Mouse (Mus musculus) small intestine, adult 2 months (tissue): ENCODE measurements around the gene H2-Oa. TPM values are rescaled to one million over a fixed set of nuclear protein-coding genes. Genes with fewer than 3 reads are reported as not detected.
"Not testable (repeated sequence)": the region's sequence is repeated elsewhere in the genome, so short reads cannot be mapped to it uniquely, and the experiment has no call there.

Experiments used
- H3K27ac ChIP-seq: fragments of 200-500 bp; 2 replicates; pipeline ENCODE4 v1.5.1; 2012; ENCODE audit warnings: low read depth, low read length, control low read depth, inconsistent platforms; ENCODE audit not compliant: insufficient read depth
- H3K27me3 ChIP-seq: fragments of 200-500 bp; 2 replicates; pipeline ENCODE4 v1.6.1; 2012; ENCODE audit warnings: mild to moderate bottlenecking, moderate library complexity, low read length, inconsistent platforms; ENCODE audit not compliant: control insufficient read depth, insufficient read depth
- H3K36me3 ChIP-seq: fragments of 200-500 bp; 2 replicates; pipeline ENCODE4 v1.6.1; 2012; ENCODE audit warnings: mild to moderate bottlenecking, low read length, control low read depth, inconsistent platforms; ENCODE audit not compliant: control insufficient read depth, insufficient read depth
- H3K4me1 ChIP-seq: fragments of 200-500 bp; 2 replicates; pipeline ENCODE4 v1.6.1; 2012; ENCODE audit warnings: low read length, inconsistent platforms, mixed read lengths; ENCODE audit not compliant: control insufficient read depth, insufficient read depth, insufficient read length
- H3K4me3 ChIP-seq: fragments of 200-500 bp; 2 replicates; pipeline ENCODE4 v1.5.1; 2012; ENCODE audit warnings: low read depth, mild to moderate bottlenecking, control low read depth, inconsistent platforms, low read length, moderate library complexity
- CTCF ChIP-seq: fragments of 200-500 bp; IDR thresholded peaks from 2 replicates; pipeline ENCODE4 v1.5.1; 2012; ENCODE audit warnings: low read depth, mild to moderate bottlenecking, control low read depth, inconsistent platforms, low read length, moderate library complexity, mixed read lengths; ENCODE audit not compliant: insufficient replicate concordance, insufficient read length; ENCODE audit errors: extremely low read depth
- POLR2A ChIP-seq: fragments of 200-500 bp; IDR thresholded peaks from 2 replicates; pipeline ENCODE4 v1.6.1; 2012; ENCODE audit warnings: low read depth, mild to moderate bottlenecking, control low read depth, inconsistent platforms, low read length, moderate library complexity
- WGBS: fragments of 180-500 bp; shearing (Covaris S2); methylation state at CpG from one replicate; pipeline ENCODE4 v1.1.7; 2018; 5-methylcytosine and 5-hydroxymethylcytosine counted together
- polyA plus RNA-seq: library from polyadenylated mRNA; depleted of rRNA; stranded (reverse); fragments of >200 nt; gene quantifications from 2 replicates; pipeline ENCODE4 v1.2.3, GENCODE M21; 2012; rRNA removed

H2-Oa gene
- polyA plus RNA-seq, 1 experiment = 16.6 TPM

- no peak for TF ChIP-seq CTCF
- TF ChIP-seq POLR2A = no peak
- 50% methylated on average over 7 of the region's 7 CpGs for WGBS
- Histone ChIP-seq H3K36me3 (no peaks in the 10 kb centered on the region), H3K27ac (peak within 1 kb of the TSS; percentile 72), H3K4me3 (no peak within 1 kb of the TSS), H3K27me3 (no peaks in the 10 kb centered on the region), H3K4me1 (no peaks in the 10 kb centered on the region; the same call in 1 of the 2 replicates)
Observed at GRCm38 (mm10) chr17:34143033-34143432, 50.9 kb downstream of the H2-Oa start, which contains the start of gene H2-DMb2. TSS of gene H2-DMb2 (plus strand) at chr17:34143307.

- no peaks in the 10 kb centered on the region for H3K27me3 ChIP-seq
- TF ChIP-seq CTCF = no peak
- no peak overlapping the region for H3K27ac ChIP-seq
- no peak overlapping the region for H3K4me3 ChIP-seq
- no peaks in the 10 kb centered on the region; the same call in 1 of the 2 replicates for H3K4me1 ChIP-seq
- WGBS = 50% methylated on average over 5 of the region's 5 CpGs
- H3K36me3 ChIP-seq = no peaks in the 10 kb centered on the region
Observed at GRCm38 (mm10) chr17:34143461-34143860, 51.3 kb downstream of the H2-Oa start.

GRCm38 (mm10) chr17:34144221-34144620 lies 52.1 kb downstream of the H2-Oa start:
- not testable (repeated sequence) for H3K27me3 ChIP-seq, H3K27ac ChIP-seq, H3K36me3 ChIP-seq, H3K4me1 ChIP-seq, H3K4me3 ChIP-seq
- WGBS = 85% methylated on average over 4 of the region's 4 CpGs

Other genes starting within 250 kb of the H2-Oa start
- 14.9 and 22.1 TPM in 2 replicates for gene Cd320, start 249.2 kb upstream of the H2-Oa start, polyA plus RNA-seq
- not detected in 2 replicates for gene Gm7029, start 218.5 kb upstream of the H2-Oa start, polyA plus RNA-seq
- 3.9 and 7.5 TPM in 2 replicates for gene Kifc1, start 201.7 kb upstream of the H2-Oa start, polyA plus RNA-seq
- gene Platr17, start 187.2 kb upstream of the H2-Oa start, polyA plus RNA-seq = not detected in 2 replicates
- gene Daxx, start 182.9 kb upstream of the H2-Oa start, polyA plus RNA-seq = 20.7 and 48.6 TPM in 2 replicates
- 151 and 367 TPM in 2 replicates for gene Tapbp, start 176.4 kb upstream of the H2-Oa start, polyA plus RNA-seq
- 64.1 and 134 TPM in 2 replicates for gene Zbtb22, start 176.4 kb upstream of the H2-Oa start, polyA plus RNA-seq
- 45.3 and 60.7 TPM in 2 replicates for gene Rgl2, start 162.8 kb upstream of the H2-Oa start, polyA plus RNA-seq
- 9.3 and 19.4 TPM in 2 replicates for gene Pfdn6, start 152.0 kb upstream of the H2-Oa start, polyA plus RNA-seq
- 10.0 and 12.4 TPM in 2 replicates for gene Wdr46, start 151.7 kb upstream of the H2-Oa start, polyA plus RNA-seq
- gene B3galt4, start 140.9 kb upstream of the H2-Oa start, polyA plus RNA-seq = 14.8 and 24.6 TPM in 2 replicates
- gene Vps52, start 136.5 kb upstream of the H2-Oa start, polyA plus RNA-seq = 28.4 and 52.3 TPM in 2 replicates
- gene Rps18, start 136.3 kb upstream of the H2-Oa start, polyA plus RNA-seq = 509 and 766 TPM in 2 replicates
- gene H2-K1, start 92.0 kb upstream of the H2-Oa start, polyA plus RNA-seq = 2,533 and 6,705 TPM in 2 replicates
- gene Ring1, start 67.7 kb upstream of the H2-Oa start, polyA plus RNA-seq = 15.5 and 29.9 TPM in 2 replicates
- 52.4 and 75.8 TPM in 2 replicates for gene H2-Ke6, start 64.3 kb upstream of the H2-Oa start, polyA plus RNA-seq
- gene Slc39a7, start 60.7 kb upstream of the H2-Oa start, polyA plus RNA-seq = 81.5 and 119 TPM in 2 replicates
- gene Rxrb, start 60.5 kb upstream of the H2-Oa start, polyA plus RNA-seq = 26.3 and 64.2 TPM in 2 replicates
- 0.90 and 2.4 TPM in 2 replicates for gene Col11a2, start 52.9 kb upstream of the H2-Oa start, polyA plus RNA-seq
- gene H2-DMa, start 27.2 kb downstream of the H2-Oa start, polyA plus RNA-seq = 35.4 and 169 TPM in 2 replicates
- gene Brd2, start 30.3 kb downstream of the H2-Oa start, polyA plus RNA-seq = 41.2 and 73.1 TPM in 2 replicates
- 12.7 and 25.4 TPM in 2 replicates for gene H2-DMb2, start 51.0 kb downstream of the H2-Oa start, polyA plus RNA-seq
- 39.0 and 281 TPM in 2 replicates for gene H2-DMb1, start 60.7 kb downstream of the H2-Oa start, polyA plus RNA-seq
- gene Tap1, start 95.2 kb downstream of the H2-Oa start, polyA plus RNA-seq = 35.1 and 100 TPM in 2 replicates
- gene Psmb9, start 95.4 kb downstream of the H2-Oa start, polyA plus RNA-seq = 112 and 204 TPM in 2 replicates
- 135 and 293 TPM in 2 replicates for gene Psmb8, start 105.4 kb downstream of the H2-Oa start, polyA plus RNA-seq
- 30.4 and 66.1 TPM in 2 replicates for gene Tap2, start 111.2 kb downstream of the H2-Oa start, polyA plus RNA-seq
- 5.3 and 13.7 TPM in 2 replicates for gene H2-Ob, start 146.6 kb downstream of the H2-Oa start, polyA plus RNA-seq
- 860 and 5,426 TPM in 2 replicates for gene H2-Ab1, start 165.3 kb downstream of the H2-Oa start, polyA plus RNA-seq
- 155 and 792 TPM in 2 replicates for gene H2-Aa, start 195.5 kb downstream of the H2-Oa start, polyA plus RNA-seq
- 91.6 and 398 TPM in 2 replicates for gene H2-Eb1, start 213.5 kb downstream of the H2-Oa start, polyA plus RNA-seq
- gene H2-Eb2, start 233.3 kb downstream of the H2-Oa start, polyA plus RNA-seq = 0.44 and 1.2 TPM in 2 replicates